Mouse (Mus musculus): Measurements from ENCODE around the gene Diaph3.

GRCm38 (mm10) chr14:87110634-87111033 is 30.4 kb downstream of the Diaph3 start:
- no peak for TF ChIP-seq CTCF (IDR thresholded peaks at IDR 0.05; ENCODE audit: low read depth, low read length)
- no peak for TF ChIP-seq POLR2A (IDR thresholded peaks at IDR 0.05; ENCODE audit: extremely low read depth, insufficient read depth, low read length)

All from liver, adult 2 months (tissue).